Mouse (Mus musculus): Measurements from ENCODE around the gene Ly9. TPM values are rescaled to one million over a fixed set of nuclear protein-coding genes. Genes with fewer than 3 reads are reported as not detected.

The Ly9 gene
- total RNA-seq, 4 experiments from 2014 or later: 0.25 to 6.0 (median 2.4) TPM

DNA sequence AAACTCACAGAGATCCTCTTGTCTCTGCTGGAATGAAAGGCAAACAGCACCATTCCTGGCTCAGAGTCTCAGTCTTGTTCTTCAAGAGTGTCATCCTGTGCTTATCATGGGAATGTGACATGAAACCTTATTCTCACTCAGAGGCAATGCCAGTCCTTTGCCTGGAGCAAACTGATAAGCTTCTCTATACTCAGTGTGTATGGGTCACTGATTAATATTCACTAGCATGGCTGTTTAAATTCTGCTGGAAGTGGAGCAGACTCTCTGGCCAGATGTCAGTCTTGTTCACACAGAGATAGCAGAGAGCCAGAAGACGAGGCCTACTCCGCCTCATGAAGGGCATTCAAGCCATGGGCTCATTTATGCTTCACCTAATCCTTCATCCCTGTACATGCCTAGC, 22.6 kb downstream of the Ly9 start:
- no peak for DNase-seq (ENCODE audit: low spot score in 2 of 2)

DNA sequence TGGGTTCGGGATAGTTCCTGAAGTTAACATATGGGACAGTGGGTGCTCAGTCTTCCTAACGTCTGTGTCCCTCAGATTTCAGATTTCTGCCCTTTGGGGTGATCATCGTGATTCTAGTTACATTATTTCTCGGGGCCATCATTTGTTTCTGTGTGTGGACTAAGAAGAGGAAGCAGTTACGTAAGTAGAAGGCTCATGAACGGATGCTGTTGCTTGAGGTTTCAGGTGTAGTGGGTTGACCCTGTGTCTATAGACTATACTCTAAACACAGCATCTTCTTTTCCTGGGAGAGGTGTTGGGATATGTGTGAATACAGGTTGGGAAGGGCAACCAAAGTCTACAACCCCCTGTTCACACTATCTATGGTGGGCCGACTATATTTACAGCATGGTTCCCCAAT, 30.0 kb downstream of the Ly9 start:
- no peak for DNase-seq (ENCODE audit: low spot score in 2 of 2)

DNA sequence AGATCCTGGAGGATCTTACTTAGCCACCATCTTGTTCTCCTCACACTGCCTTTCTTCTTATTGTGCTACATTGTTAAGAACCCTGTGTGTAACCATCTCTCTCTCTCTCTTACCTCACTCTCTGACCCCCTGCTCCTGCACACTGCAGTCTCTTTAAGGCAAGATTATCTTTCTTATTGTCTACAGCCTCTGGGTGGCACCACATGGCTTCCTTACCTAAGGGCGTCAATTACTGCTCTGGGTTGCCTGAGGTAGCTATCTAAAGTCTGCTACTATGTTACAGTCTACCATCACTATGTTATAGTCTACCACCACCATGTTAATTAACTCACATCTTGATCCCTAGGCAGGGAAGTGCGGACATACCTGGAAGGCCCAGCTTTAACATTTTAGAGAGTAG, 38.8 kb downstream of the Ly9 start:
- no peak for DNase-seq (ENCODE audit: low spot score in 2 of 2)

DNA sequence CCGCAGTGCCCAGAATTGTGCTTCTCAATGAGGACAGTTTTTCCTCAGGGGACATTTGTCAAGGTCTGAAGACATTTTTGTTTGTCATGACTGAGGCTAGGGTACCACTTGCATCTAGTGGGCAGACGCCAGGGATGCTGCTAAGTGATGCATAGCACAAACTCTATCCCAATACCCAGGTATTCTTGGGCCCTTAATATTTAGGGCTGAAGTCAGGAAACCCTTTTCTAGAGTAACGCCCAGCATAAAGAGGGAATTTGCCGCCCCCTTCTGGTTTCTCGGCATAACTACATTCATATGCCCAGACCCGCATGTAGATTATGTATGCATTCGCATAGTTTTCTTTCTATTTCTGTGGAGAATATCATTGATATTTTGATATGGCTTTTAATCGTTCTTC, 40.4 kb downstream of the Ly9 start:
- DNase-seq (ENCODE audit: low spot score in 2 of 2): peak in 1 of 2 experiments; percentile 19

DNA sequence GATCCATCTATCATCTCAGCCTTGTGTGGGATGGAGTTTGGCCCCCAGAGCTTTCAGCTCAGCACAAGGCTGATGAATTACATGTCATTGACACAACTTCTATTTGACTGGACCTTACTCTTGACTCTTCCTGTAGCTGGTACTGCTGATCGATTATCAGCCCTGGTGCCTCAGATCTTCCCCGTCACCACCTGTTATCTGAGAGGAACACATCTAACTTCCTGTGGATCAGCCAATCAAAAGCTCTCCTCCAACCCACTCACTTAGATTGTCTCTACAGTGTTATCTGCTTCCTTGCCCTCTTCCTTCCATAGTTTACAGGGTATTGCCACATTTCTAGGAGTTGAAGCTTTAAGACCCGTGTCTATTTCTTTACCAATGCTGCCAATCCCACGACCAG, 41.3 kb downstream of the Ly9 start:
- no peak for DNase-seq (ENCODE audit: low spot score in 2 of 2)

DNA sequence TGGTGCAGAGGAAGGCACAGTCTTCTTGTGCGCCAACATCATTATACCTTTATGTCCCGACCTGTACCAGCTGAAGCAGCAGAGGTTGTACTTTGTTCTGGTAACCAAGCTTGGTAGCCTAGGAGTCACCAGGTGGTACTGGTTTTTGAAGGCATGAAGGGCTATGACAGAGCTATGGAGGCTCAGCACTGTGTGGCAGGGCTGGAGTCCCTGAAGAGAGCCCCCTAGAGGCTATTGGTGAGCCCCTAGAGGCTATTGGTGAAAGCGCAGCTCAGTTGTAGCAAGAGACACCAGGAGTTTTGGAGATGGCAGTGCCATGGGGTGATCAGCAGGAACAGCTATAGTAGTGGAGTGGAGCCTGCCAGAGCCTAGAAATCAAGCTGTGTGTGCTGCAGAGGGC, 43.0 kb downstream of the Ly9 start:
- no peak for DNase-seq (ENCODE audit: low spot score in 2 of 2)

DNA sequence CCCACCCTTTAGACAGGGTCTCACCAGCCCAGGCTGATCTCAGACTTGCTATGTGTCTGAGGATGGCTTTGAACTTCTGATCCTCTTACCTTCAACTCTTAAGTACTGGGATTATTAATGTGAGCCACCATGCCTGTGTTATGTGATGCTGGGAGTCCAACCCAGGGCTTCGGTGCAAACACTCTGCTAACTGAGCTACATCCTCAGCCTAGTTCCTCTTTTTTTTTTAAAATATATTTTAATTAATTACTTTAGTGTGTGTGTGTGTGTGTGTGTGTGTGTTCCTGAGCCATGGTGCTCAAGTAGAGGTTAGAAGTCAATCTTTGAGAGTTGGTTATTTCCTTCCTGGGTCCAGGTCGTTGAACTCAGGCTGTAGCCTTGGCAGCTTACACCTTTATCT, 44.2 kb downstream of the Ly9 start:
- DNase-seq (ENCODE audit: low spot score in 2 of 2): no peak

DNA sequence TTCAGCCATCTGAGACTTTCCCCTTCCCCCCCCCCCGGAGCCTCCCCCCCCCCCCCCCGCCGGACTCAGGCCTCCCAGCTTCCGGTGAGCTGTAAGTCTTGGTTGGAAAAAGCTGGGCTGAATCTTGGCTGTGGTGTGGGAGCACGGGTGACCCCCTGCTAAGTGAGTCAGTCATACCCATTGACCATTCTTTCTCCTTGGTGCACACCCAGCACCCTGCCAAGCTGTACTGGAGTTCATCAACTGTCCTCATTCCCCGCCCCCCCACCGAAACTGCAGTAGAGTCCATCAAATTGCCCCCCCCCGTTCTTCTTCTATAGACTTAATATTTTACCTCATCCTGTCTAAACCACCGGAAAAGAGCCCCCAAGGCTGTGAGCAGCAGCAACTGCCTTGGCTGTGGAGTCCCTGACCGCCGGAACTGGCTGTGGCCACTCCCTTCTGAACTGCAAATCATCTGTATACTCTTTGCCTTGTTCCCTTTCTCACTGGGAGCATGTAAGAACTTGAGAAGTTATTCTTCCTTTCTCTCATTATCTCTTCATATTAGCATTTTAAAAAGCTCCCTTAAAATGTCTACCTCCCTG, 45.5 kb downstream of the Ly9 start:
- no peak for DNase-seq (ENCODE audit: low spot score in 2 of 2)

DNA sequence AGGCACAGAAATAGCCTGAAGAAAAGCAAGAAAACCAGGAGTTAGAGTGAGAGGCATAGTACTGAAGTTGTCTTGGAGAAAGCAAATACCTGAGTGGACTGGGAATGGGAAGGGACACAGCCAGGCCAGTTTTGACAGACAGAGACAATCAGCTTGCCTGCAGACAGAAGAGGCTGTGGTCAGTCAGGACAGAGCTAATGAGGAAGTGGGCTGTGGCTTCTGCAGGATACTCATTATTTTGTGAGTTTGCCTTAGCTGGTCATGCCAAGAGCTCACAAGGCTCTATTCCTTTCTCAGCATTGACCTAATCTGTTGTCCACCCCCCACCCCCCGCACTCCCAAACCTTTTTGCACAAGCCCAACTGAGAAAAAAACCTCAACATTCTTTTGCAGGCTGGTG, 46.0 kb downstream of the Ly9 start:
- DNase-seq (ENCODE audit: low spot score in 2 of 2): no peak

DNA sequence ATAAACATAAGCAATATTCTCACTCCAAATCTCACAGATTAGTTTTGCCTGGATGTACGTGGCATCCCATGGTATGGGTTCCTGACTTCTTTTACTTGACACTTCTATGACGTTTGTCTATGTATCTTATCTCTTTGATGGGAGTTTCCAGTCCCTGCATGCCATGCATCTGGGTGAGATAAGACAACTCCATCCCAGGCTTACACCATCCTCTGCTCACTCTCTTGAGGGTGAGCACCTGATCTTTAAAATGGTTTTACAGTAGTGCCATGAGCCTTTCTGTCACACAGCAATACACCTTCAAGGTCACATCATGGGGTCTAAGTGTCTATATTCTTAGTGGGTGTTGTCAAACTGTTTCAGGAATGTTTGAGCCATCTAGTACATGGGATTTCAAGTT, 46.9 kb downstream of the Ly9 start:
- DNase-seq (ENCODE audit: low spot score in 2 of 2): no peak

DNA sequence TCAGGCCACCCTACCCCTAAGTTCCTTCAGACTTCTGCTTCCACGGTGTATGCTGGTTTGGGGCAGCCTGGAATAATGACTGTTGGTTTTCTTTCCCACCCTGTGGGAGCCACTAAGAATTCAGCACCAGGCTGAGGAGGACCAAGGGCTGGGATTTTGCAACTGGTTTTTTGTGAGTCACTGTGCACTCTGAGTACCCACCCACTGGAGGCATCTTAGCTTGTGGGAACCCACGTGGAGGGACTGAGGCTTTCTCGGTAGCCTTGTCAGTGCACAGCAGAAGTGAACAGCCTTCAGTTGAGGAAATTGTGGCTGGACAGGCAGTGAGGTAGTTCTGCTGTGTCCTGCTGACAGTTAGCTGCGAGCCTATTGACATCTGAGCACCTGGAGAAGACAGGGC, 48.3 kb downstream of the Ly9 start, which contains the start of gene Cd244a:
Cd244a (plus strand) TSS at position 296 of the 400 bp plus-strand sequence.
- DNase-seq (ENCODE audit: low spot score in 2 of 2): no peak

DNA sequence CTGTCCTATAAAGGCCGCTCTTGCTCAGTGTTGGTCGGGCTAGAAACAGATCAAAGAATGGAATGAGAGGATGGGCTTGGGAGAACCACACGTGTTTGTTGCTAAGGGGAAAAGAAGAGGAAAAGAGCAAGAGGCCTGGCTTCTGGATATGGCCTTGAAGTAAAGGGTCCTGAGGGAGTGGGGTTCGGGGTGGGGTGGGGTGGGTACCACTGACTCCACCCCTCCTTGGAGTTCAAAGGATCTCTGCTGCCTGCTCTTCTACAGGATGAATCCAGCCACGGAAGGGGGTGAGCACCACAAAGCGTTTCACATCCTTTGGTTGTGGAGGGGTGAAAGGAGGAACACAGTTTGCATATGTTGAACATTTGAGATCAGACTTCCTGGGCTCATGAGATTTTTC, 48.8 kb downstream of the Ly9 start:
- DNase-seq (ENCODE audit: low spot score in 2 of 2): no peak

DNA sequence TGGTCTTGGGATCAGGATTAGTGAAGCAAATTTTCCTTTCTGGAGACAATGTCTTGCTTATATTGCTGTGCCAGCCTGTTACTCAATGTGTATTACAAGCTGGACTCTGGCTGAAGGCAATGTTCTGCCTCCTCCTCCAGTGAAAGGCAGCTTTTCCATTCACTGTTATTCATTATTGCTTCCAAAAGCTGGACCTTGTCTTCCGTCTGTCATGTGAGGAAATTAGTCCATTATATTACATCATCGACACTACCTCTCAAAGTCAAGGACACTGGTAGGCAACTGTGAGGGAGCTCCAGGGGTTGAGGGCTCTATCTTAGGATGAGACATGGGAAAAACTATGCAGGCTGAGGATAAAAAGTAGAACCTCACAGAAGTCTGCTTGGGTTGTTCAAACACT, 50.8 kb downstream of the Ly9 start:
- DNase-seq (ENCODE audit: low spot score in 2 of 2): no peak

DNA sequence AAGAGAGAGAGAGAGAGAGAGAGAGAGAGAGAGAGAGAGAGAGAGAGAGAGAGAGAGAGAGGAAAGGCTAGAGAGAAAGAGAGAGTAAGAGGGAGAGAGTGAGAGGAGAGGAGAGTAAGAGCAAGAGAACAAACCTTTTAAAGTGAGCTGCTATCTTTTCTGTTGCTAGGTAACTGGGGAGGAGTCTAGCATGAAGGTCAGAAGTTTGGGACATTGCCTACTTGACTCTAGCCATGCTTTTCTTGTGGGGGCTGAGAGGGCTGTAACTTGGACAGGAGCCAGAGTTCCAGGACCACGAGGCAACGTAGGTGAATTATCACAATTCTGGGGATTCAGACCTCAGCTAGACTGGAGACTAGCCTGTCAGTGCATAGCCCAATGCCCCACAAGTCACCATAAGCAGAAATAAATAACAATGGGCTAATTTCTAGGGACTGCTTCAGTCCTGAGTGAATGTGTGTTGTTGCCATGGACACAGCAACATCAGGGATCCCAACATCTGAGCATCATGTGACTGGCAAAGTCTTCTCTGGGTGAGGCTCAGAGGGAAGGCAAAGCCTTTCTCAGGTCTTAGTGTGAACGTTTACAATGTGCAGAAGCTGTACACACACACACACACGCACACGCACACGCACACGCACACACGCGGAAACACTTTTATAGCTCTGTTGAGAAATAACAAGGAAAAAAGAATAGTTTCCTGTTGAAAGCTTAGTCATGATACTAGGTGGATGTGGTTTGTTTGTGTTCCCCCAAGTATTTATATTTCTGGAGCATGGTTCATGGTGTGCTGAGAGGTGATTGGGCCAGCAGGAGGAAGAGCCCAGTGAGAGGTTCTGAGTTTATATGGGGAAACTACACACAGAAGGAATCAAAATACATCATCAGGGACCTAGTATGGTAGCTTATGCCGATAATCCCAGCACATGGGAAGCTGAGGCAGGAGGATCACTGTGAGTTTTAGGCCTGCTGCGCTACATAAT, 53.6 kb downstream of the Ly9 start:
- no peak for DNase-seq (ENCODE audit: low spot score in 2 of 2)

DNA sequence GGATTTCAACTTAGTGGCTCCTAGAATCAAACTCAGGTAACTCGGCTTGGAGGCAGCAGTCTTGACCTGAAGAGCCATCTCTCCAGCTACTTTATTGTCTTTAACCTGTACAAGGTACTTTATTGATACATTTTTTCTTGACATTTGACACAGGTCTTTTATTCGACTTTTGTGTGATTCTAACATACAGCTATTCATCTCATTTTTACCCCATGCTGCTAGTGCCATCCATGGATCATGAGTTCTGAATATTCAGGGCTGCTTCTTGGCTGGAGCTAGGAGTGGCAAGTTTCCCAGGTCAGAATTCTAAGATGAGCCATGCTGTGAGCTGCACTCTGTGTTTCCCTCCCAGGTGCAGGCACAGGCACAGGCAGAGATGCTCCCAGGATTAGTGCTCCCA, 55.0 kb downstream of the Ly9 start:
- no peak for DNase-seq (ENCODE audit: low spot score in 2 of 2)

DNA sequence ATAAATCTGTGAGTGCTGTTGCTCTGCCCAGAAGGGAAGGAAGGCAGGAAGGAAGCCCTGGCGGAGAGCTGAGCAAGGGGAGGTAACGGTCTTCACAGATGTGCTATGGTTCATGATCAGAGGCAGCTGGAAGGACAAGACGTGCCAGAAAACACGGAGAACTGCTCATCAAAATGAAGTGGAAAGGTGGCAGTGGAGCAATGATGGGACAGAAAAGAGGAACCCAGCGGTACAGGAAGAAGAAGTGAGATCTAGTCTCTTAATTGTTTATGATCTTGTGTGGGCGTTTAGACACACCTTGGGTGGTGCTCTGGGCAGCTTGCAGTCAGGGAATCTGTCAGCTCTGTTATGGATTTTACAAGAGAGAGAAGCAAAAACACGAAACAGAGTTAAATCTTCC, 55.9 kb downstream of the Ly9 start:
- DNase-seq (ENCODE audit: low spot score in 2 of 2): no peak

DNA sequence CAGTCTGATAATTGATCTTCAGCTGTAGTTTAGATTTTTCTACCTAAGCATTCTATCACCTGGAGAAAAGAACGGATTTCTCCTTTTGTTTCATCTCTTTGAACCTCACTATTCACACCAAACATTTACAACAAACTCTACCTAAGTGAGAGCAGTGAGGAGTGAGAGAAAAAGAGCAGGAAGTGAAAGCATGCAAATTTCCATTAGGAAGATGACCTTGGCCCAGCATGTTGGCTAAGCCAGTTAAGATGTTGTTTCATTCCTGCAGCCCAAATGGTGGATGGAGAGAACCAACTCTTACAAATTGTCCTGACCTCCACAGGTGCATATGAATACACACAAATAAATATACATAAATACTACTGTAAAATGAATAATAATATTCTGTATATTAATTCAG, 66.5 kb downstream of the Ly9 start:
- DNase-seq (ENCODE audit: low spot score in 2 of 2): no peak

Small RNAs within 50 kb of the gene (microRNA-seq; reads per million reads assigned to microRNA genes)
- 0 reads per million in 2 experiments for gene Mir7683

Other genes with a start within 250 kb of the Ly9 start
- 10 to 100 TPM in 2 of 4 experiments, 1 to 10 TPM in 2; 5.1 to 11.7 (median 8.2) TPM for gene Klhdc9, start 246.6 kb downstream of the Ly9 start, total RNA-seq (2022)
- gene Nectin4, start 237.3 kb downstream of the Ly9 start, total RNA-seq (2022): 1 to 10 TPM; 5.6 to 7.6 (median 6.5) TPM
- 1 to 10 TPM; 1.9 to 8.7 (median 4.9) TPM for gene Arhgap30, start 218.5 kb downstream of the Ly9 start, total RNA-seq (2022)
- gene Usf1, start 196.1 kb downstream of the Ly9 start, total RNA-seq (2022): 100 to 1,000 TPM; 110 to 142 (median 124) TPM
- 10 to 100 TPM in 1 of 4 experiments, 1 to 10 TPM in 3; 3.0 to 10.0 (median 4.6) TPM for gene Tstd1, start 188.5 kb downstream of the Ly9 start, total RNA-seq (2022)
- gene F11r, start 169.9 kb downstream of the Ly9 start, total RNA-seq (2022): 10 to 100 TPM in 2 of 4 experiments, 1 to 10 TPM in 2; 4.8 to 18.6 (median 11.1) TPM
- 1 to 10 TPM; 5.1 to 6.3 (median 5.6) TPM for gene Alyref2, start 103.9 kb downstream of the Ly9 start, total RNA-seq (2022)
- gene Itln1, start 72.1 kb downstream of the Ly9 start, total RNA-seq (2022): not detected
- 1 to 10 TPM in 2 of 4 experiments, not detected in 2; 1.5 to 1.6 TPM for gene Cd244a, start 48.2 kb downstream of the Ly9 start, total RNA-seq (2022)
- gene Slamf7, start 45.6 kb upstream of the Ly9 start, total RNA-seq (2022): under 1 TPM in 1 of 4 experiments, not detected in 3; 0.13 TPM
- gene Cd48, start 74.6 kb upstream of the Ly9 start, total RNA-seq (2022): 1 to 10 TPM in 2 of 4 experiments, under 1 TPM in 1, not detected in 1; 0.72 to 8.2 (median 5.9) TPM
- under 1 TPM; 0.13 to 0.31 (median 0.14) TPM for gene Slamf1, start 159.7 kb upstream of the Ly9 start, total RNA-seq (2022)
- 10 to 100 TPM in 2 of 4 experiments, 1 to 10 TPM in 2; 1.9 to 22.4 (median 11.1) TPM for gene Cd84, start 232.3 kb upstream of the Ly9 start, total RNA-seq (2022)